Mouse (Mus musculus) retina, embryonic 14.5 days (tissue): ENCODE results near the gene Homer2.
A peak's percentile ranks its signal among the peaks of the same experiment; 100 is the strongest.

Source experiments
- DNase-seq: peaks from one replicate; pipeline ENCODE4 v3.0.0-alpha.2; 2015; ENCODE audit warnings: low spot score

Homer2 gene

GRCm38 (mm10) chr7:81585326-81585725, 122.0 kb downstream of the Homer2 start:
- DNase-seq: no peak

GRCm38 (mm10) chr7:81583512-81583911, 123.8 kb downstream of the Homer2 start:
- DNase-seq: no peak

- no peak for DNase-seq
Measured at GRCm38 (mm10) chr7:81579312-81579711, 128.0 kb downstream of the Homer2 start.

- no peak for DNase-seq
Measured at GRCm38 (mm10) chr7:81578413-81578812, 128.9 kb downstream of the Homer2 start.

GRCm38 (mm10) chr7:81577872-81578271, 129.5 kb downstream of the Homer2 start:
- no peak for DNase-seq

GRCm38 (mm10) chr7:81575606-81576005, 131.7 kb downstream of the Homer2 start:
- DNase-seq: no peak

- DNase-seq: no peak
Measured at GRCm38 (mm10) chr7:81573821-81574220, 133.5 kb downstream of the Homer2 start.

- no peak for DNase-seq
Measured at GRCm38 (mm10) chr7:81573397-81573796, 133.9 kb downstream of the Homer2 start.

GRCm38 (mm10) chr7:81572610-81573268, 134.6 kb downstream of the Homer2 start:
- DNase-seq: no peak

- DNase-seq: no peak
Measured at GRCm38 (mm10) chr7:81571941-81572441, 135.3 kb downstream of the Homer2 start.

GRCm38 (mm10) chr7:81571108-81571940, 136.0 kb downstream of the Homer2 start, which contains the start of gene Whamm:
Gene Whamm, plus strand, starts transcription at chr7:81571266.
- peak; percentile 95 for DNase-seq

GRCm38 (mm10) chr7:81570752-81571107, 136.6 kb downstream of the Homer2 start:
- no peak for DNase-seq

GRCm38 (mm10) chr7:81570271-81570670, 137.1 kb downstream of the Homer2 start:
- no peak for DNase-seq

GRCm38 (mm10) chr7:81569851-81570250, 137.5 kb downstream of the Homer2 start:
- DNase-seq: no peak

- DNase-seq: no peak
Measured at GRCm38 (mm10) chr7:81567396-81567795, 139.9 kb downstream of the Homer2 start.

GRCm38 (mm10) chr7:81566892-81567291, 140.4 kb downstream of the Homer2 start, which contains the start of gene Fsd2:
Gene Fsd2, minus strand, starts transcription at chr7:81566944.
- DNase-seq: no peak

GRCm38 (mm10) chr7:81566332-81566731, 141.0 kb downstream of the Homer2 start:
- DNase-seq: no peak

- DNase-seq: peak; percentile 45
Measured at GRCm38 (mm10) chr7:81565381-81566055, 141.8 kb downstream of the Homer2 start.

- no peak for DNase-seq
Measured at GRCm38 (mm10) chr7:81564766-81565165, 142.6 kb downstream of the Homer2 start.

GRCm38 (mm10) chr7:81563506-81564015, 143.8 kb downstream of the Homer2 start:
- no peak for DNase-seq

- no peak for DNase-seq
Measured at GRCm38 (mm10) chr7:81561211-81561610, 146.1 kb downstream of the Homer2 start.
